Mouse (Mus musculus): ENCODE data around the gene A430005L14Rik. TPM values are rescaled to one million over a fixed set of nuclear protein-coding genes. Genes with fewer than 3 reads are reported as not detected.

A430005L14Rik gene
- polyA plus RNA-seq, 1 experiment from 2014 or later = 86.8 TPM

DNA sequence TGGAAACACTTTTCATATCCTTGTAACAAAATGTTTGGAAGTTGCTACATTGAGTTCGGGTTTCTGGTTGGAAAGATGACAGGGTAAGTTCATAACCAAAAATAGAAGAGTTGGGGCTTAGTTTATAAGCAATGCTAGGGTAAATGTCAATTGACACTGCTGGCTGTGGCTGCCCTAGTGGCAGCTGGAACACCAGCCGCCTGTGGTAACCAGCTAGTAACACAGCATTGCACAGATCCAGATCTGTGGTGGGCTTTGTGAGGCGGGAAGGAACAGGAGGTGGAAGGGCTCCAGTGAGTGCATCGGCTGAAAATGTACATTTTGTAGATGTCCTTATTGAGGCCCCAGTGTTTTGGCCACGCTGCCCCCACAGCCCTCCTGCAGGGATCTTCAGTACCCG, 18.7 kb downstream of the A430005L14Rik start:
- Histone ChIP-seq H3K36me3 (ENCODE audit: poor library complexity, severe bottlenecking) (peaks cover 31% of the 10 kb centered on the region), H3K4me3 (peak overlapping the region; percentile 92), H3K9ac (peak overlapping the region; percentile 90), H3K4me1 (peaks cover 28% of the 10 kb centered on the region), H3K27me3 (no peaks in the 10 kb centered on the region), H3K27ac (no peak overlapping the region), H3K4me2 (peak overlapping the region; percentile 97), H3K9me3 (replicated peaks) (no peaks in the 10 kb centered on the region)
- no peak for ATAC-seq
- 44% methylated on average over 6 of the region's 6 CpGs for WGBS

DNA sequence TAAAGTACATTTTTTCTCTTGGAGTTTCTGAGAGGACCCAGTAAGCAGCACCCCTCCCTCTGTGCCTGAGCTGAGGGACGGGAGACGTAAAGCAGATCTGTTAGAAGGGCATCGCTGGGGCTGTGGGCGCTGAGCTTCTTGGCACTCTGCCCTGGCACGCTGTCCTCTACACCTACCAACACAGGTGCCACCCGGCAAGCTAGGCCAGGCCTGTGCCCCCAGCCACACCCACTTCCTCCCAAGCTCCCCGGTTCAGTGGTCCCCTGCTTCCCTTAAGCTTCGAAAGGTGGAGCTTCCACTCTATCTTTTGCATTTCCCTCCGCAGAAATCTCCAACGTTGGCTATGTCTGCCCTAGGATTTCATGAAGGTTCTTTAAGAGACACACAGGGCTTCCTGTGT, 22.2 kb downstream of the A430005L14Rik start:
- peaks cover 16% of the 10 kb centered on the region for H3K4me1 ChIP-seq
- H3K4me2 ChIP-seq = no peak overlapping the region
- H3K9ac ChIP-seq = no peak overlapping the region
- H3K27me3 ChIP-seq = no peaks in the 10 kb centered on the region
- H3K36me3 ChIP-seq (ENCODE audit: poor library complexity, severe bottlenecking) = peaks cover 54% of the 10 kb centered on the region
- no peak for ATAC-seq
- no peak overlapping the region for H3K27ac ChIP-seq
- H3K4me3 ChIP-seq = no peak overlapping the region
- no peaks in the 10 kb centered on the region for H3K9me3 ChIP-seq (replicated peaks)
- 94% methylated on average over 10 of the region's 10 CpGs for WGBS

DNA sequence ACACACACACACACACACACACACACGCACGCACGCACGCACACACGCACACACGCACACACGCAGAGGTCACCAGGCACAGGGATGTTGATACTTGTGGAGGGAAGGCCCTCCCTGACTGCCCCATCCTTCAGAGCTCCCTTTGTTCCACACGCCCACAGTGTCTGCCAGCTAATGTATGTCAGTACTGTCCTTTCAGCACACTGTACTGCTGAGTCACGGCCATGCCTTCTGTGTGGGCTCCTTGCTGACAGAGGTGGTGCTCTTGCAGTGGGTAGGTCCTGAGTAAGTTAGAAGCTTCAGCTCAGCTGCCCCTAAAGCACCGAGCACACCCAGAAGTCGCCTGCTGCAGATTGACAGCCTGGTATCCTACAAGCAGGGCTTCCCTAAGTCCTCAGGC, 23.4 kb downstream of the A430005L14Rik start:
- WGBS = 95% methylated on average over 11 of the region's 11 CpGs
- Histone ChIP-seq H3K9me3 (replicated peaks) (no peaks in the 10 kb centered on the region), H3K36me3 (ENCODE audit: poor library complexity, severe bottlenecking) (peaks cover 66% of the 10 kb centered on the region), H3K4me2 (no peak overlapping the region), H3K4me3 (no peak overlapping the region), H3K27ac (no peak overlapping the region), H3K4me1 (peaks cover 16% of the 10 kb centered on the region), H3K27me3 (no peaks in the 10 kb centered on the region), H3K9ac (no peak overlapping the region)
- no peak for ATAC-seq

DNA sequence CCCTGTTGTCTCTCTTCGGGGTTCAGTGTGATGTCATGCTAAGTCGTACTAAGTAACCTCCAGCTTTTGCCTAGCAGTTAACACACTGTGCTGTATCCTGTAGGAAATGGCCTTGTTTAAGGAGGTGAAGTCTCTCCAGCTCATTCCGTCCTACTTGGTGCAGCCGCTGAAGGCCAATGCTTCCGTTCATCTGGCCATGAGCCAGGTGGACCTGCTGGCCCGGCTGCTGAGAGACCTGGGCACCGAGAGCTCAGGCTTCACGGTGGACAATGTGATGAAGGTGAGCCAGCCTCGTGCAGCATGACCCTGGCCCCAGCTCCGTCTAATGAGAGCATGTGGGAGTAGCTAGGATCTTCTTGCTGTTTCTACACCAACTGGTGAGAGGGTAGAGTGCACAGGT, 35.7 kb downstream of the A430005L14Rik start:
- Histone ChIP-seq H3K27me3 (no peaks in the 10 kb centered on the region), H3K36me3 (ENCODE audit: poor library complexity, severe bottlenecking) (peaks cover 94% of the 10 kb centered on the region), H3K4me3 (no peak overlapping the region), H3K27ac (no peak overlapping the region), H3K4me1 (no peaks in the 10 kb centered on the region), H3K9me3 (replicated peaks) (no peaks in the 10 kb centered on the region), H3K9ac (no peak overlapping the region), H3K4me2 (no peak overlapping the region)
- ATAC-seq = no peak
- WGBS = 94% methylated on average over 10 of the region's 10 CpGs

DNA sequence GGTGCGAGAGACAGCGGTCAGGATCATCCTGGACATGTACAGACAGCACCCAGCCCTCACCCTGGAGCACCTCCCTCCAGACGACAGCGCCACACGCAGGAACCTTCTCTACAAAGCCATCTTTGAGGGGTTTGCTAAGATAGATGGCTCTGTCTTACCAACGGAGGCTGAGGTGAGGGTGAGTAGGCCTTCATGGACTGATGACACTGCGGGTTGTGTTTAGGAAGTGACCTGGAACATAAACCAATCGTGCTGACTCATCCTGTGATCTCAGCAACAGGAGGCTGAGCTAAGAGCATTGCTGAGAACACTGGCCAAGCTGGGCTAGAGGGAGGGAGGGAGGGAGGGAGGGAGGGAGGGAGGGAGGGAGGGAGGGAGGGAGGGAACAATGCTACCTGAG, 36.5 kb downstream of the A430005L14Rik start:
- WGBS = 96% methylated on average over 8 of the region's 8 CpGs
- Histone ChIP-seq H3K4me3 (no peak overlapping the region), H3K4me1 (no peaks in the 10 kb centered on the region), H3K36me3 (ENCODE audit: poor library complexity, severe bottlenecking) (peaks cover 94% of the 10 kb centered on the region), H3K9ac (no peak overlapping the region; the same call in 1 of the 2 replicates), H3K27ac (no peak overlapping the region), H3K27me3 (no peaks in the 10 kb centered on the region), H3K4me2 (no peak overlapping the region), H3K9me3 (replicated peaks) (no peaks in the 10 kb centered on the region)
- no peak for ATAC-seq

DNA sequence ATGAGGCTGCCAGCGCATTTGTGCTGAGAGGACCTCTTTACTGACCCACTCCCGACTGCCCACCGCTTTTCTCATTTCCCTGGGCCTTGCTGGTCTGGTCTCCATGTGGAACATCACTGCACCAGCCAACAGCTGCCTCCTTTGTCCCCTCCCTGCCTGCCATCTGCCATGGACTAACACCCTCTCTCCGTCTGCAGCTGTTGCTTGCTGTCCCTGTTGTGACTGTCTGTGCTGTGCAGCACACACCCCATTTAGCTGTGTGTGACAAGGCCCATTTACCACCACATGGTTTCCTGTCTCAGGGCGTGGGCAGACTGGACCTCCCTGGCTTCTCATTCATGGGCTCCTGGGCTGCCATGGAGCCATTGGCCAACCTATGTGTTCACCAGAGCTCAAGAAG, 48.5 kb downstream of the A430005L14Rik start:
- Histone ChIP-seq H3K4me2 (no peak overlapping the region), H3K27me3 (no peaks in the 10 kb centered on the region), H3K27ac (no peak overlapping the region), H3K4me1 (no peaks in the 10 kb centered on the region), H3K9ac (no peak overlapping the region), H3K9me3 (replicated peaks) (no peaks in the 10 kb centered on the region), H3K36me3 (ENCODE audit: poor library complexity, severe bottlenecking) (peaks cover 57% of the 10 kb centered on the region), H3K4me3 (no peak overlapping the region)
- no peak for ATAC-seq
- 85% methylated on average over 5 of the region's 5 CpGs for WGBS

DNA sequence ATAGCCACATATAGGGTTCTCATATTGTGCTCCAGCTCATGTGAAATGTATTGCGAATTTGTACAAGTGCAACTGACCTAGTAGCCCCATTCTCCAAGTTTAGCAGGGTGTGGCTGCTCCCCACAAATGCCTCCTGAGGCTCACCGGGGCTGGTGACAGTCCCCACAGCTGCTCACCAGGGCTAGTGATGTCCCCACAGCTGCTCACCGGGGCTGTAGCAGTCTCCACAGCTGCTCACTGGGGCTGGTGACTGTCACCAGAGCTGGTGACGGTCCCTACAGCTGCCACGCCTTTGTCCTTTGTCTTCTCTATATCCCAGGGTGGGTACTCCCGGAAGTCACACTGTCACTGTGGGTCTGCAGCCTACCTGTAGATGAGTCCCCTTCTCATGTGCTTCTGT, 49.2 kb downstream of the A430005L14Rik start:
- H3K9me3 ChIP-seq (replicated peaks) = no peaks in the 10 kb centered on the region
- 90% methylated on average over 6 of the region's 6 CpGs for WGBS
- no peak overlapping the region for H3K4me3 ChIP-seq
- peaks cover 57% of the 10 kb centered on the region for H3K36me3 ChIP-seq (ENCODE audit: poor library complexity, severe bottlenecking)
- no peak overlapping the region for H3K27ac ChIP-seq
- H3K4me1 ChIP-seq = peaks cover 5% of the 10 kb centered on the region; the same call in 1 of the 2 replicates
- ATAC-seq = no peak
- no peak overlapping the region for H3K9ac ChIP-seq
- no peak overlapping the region for H3K4me2 ChIP-seq
- no peaks in the 10 kb centered on the region for H3K27me3 ChIP-seq

DNA sequence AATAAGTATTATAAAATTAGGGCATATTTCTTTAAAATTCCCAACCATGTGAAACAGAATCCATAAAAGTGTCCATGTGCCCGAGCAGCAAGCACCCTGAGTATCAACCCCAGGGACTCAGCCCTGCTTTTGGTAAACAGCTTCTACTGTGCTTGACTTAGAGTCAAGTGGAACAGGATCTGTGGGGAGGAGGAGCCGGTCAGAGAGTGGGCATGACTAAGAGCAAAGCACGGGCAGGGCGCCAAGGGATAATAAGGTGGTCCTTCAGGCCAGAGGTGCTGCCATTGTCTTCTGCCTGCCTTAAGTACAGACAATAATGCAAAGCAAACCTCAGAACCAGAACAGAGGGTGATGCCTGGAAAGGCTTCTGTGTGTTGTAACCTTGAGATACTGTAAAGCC, 50.7 kb downstream of the A430005L14Rik start:
- WGBS = 76% methylated on average over 4 of the region's 4 CpGs
- Histone ChIP-seq H3K4me1 (peaks cover 12% of the 10 kb centered on the region), H3K4me3 (no peak overlapping the region), H3K9ac (no peak overlapping the region), H3K36me3 (ENCODE audit: poor library complexity, severe bottlenecking) (peaks cover 47% of the 10 kb centered on the region), H3K4me2 (no peak overlapping the region), H3K27ac (no peak overlapping the region), H3K27me3 (no peaks in the 10 kb centered on the region), H3K9me3 (replicated peaks) (no peaks in the 10 kb centered on the region)
- no peak for ATAC-seq

DNA sequence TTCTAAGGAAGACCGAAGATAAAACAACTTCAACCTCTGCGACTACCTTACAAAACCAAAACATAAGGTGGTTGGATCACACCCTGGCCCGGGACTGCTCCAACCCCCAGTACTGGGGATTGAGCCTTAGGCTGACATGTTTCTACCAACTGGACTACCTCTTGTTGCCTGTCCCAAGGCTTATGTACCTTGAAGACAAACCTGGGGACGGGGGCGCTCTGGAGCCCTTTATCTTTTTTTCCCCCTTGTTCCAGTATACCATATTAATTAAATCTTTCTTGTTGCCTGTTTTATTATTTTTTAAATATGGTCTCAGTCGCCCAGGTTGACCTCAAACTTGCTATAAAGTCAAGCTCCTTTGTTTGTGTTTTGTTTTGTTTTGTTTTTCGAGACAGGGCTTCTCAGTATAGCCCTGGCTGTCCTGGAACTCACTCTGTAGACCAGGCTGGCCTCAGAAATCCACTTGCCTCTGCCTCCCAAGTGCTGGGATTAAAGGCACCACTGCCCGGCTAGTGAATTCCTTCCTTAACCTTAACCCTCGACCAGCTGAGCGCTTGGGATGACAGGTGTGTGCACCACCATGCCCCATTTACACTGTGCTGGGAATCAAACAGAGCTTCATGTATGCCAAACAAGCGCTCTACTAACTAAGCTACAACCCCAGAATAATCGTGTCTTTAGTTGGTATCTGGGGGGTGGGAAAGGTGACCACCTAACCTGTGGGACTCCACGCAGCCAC, 54.0 kb downstream of the A430005L14Rik start:
- H3K4me1 ChIP-seq = peaks cover 26% of the 10 kb centered on the region
- H3K27me3 ChIP-seq = no peaks in the 10 kb centered on the region
- peak overlapping the region; percentile 100 for H3K4me2 ChIP-seq
- ATAC-seq = no peak; the same call in 1 of the 2 replicates
- peak overlapping the region; percentile 100 for H3K4me3 ChIP-seq
- 0 out of 2 replicates have a peak overlapping the region, but pooled peaks have one; percentile 42 for H3K27ac ChIP-seq
- peaks cover 42% of the 10 kb centered on the region for H3K36me3 ChIP-seq (ENCODE audit: poor library complexity, severe bottlenecking)
- H3K9ac ChIP-seq = peak overlapping the region; percentile 97
- 30% methylated on average over 13 of the region's 13 CpGs for WGBS
- no peaks in the 10 kb centered on the region for H3K9me3 ChIP-seq (replicated peaks)

Other genes starting within 250 kb of the A430005L14Rik start
- 12.4 and 12.7 TPM in 2 replicates for gene Dffb, start 17.9 kb downstream of the A430005L14Rik start, polyA plus RNA-seq (2015; fragmentation: Nextera tagmentation; extraction: Ambion mirVana)
- gene Cep104, start 18.0 kb downstream of the A430005L14Rik start, polyA plus RNA-seq (2015; fragmentation: Nextera tagmentation; extraction: Ambion mirVana) = 19.9 and 20.4 TPM in 2 replicates
- gene Lrrc47, start 54.5 kb downstream of the A430005L14Rik start, polyA plus RNA-seq (2015; fragmentation: Nextera tagmentation; extraction: Ambion mirVana) = 20.3 and 20.9 TPM in 2 replicates
- gene Smim1, start 69.0 kb downstream of the A430005L14Rik start, polyA plus RNA-seq (2015; fragmentation: Nextera tagmentation; extraction: Ambion mirVana) = 2.2 TPM in 2 replicates
- not detected in 2 replicates for gene Ccdc27, start 85.4 kb downstream of the A430005L14Rik start, polyA plus RNA-seq (2015; fragmentation: Nextera tagmentation; extraction: Ambion mirVana)
- 5.2 and 5.9 TPM in 2 replicates for gene Trp73, start 183.0 kb downstream of the A430005L14Rik start, polyA plus RNA-seq (2015; fragmentation: Nextera tagmentation; extraction: Ambion mirVana)
- gene Wrap73, start 185.1 kb downstream of the A430005L14Rik start, polyA plus RNA-seq (2015; fragmentation: Nextera tagmentation; extraction: Ambion mirVana) = 59.2 and 61.4 TPM in 2 replicates
- 130 and 134 TPM in 2 replicates for gene Tprgl, start 203.4 kb downstream of the A430005L14Rik start, polyA plus RNA-seq (2015; fragmentation: Nextera tagmentation; extraction: Ambion mirVana)
- 5.8 and 8.1 TPM in 2 replicates for gene Megf6, start 213.5 kb downstream of the A430005L14Rik start, polyA plus RNA-seq (2015; fragmentation: Nextera tagmentation; extraction: Ambion mirVana)

Measured in forebrain, embryonic 13.5 days (tissue).